Mouse (Mus musculus) urinary bladder, postnatal 36 days (tissue): ENCODE data around the gene Ldlr.
A peak's percentile ranks its signal among the peaks of the same experiment; 100 is the strongest.
"Not testable (repeated sequence)": the region's sequence is repeated elsewhere in the genome, so short reads cannot be mapped to it uniquely, and the experiment has no call there.

Experiments used
- DNase-seq, 2 experiments: peaks; one replicate each; pipeline ENCODE4 v3.0.0; 2022; ENCODE audit warnings: low spot score in 2 of 2, mixed read lengths in 1 of 2

Gene Ldlr

DNA sequence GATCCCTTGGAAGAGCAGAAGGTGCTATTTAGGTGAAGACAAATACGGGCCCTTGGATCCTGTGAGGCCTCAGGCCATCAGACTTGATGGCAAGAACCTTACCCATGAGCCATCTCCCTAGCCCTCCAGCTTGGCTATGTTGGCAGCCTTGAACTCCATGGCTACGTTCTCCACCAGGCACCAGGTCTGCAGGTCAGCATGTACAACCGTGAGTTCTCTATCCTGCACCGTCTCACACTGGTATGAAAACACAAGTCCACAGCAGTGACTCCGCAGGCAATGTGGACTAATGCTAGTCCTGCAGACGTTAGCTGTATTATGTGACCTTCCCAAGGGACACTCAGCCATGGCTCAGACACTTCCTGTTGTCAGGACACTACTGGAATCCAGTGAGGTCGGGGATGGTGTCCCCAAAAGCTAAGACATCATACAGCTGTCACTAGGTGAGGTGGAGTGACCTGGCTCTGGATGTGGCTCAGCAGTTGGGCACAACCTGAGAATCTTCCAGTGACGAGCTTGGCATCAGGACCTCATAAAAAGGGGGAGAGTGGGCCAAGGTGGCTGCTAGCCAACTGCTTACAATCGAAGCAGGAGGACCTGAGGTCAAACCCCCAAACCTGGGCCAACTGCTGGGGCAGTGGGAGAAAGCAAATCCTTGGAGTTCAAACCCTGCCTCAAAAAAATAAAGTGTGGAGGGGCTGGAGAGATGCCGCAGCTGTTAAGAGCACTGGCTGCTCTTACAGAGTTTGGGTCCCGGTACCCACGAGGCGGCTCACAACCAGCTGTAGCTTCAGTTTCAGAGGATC lies 31.4 kb downstream of the Ldlr start:
- DNase-seq = no peak

DNA sequence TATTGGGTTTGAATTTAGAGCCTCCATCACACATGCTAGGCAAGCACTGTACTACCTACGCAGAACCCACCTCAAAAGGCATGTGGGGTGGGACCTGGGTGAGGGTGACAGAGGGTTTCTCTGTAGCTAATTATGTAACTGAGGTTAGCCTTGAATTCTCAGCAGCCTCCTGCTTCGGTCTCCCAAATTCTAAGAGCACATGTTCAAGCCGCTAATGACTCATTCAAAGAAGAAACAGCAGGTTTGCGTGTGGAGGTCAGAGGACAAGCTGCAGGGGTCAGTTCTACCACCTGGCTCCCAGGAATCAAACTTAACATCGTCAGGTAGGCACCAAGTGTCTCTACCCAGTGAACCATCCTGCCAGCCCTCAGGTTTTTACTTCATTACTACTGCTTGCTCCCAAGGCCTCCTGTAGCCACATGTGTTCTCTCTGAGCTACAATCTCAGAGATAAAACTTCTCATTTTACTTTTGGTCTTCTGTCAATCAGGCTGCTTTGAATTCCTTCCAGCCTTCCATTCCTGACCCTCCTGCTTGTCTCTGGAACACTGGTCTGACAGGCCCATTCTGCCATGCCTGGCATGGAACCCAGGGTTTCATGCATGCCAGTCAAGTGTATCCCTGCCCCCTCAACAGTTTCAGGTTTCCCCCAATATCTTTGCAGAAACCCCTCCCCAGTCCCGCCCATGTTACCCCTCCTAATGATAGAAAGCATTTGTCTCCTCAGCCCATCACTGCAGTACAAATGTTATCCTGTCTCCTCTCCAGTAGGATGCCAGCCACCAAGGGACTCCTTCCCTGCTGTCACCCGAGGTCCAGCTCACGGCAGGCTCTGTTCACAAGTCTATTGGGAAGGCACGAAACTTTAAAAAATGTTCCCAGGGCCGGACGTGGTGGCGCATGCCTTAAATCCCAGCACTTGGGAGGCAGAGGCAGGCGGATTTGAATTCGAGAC lies 35.6 kb downstream of the Ldlr start:
- DNase-seq = no peak

DNA sequence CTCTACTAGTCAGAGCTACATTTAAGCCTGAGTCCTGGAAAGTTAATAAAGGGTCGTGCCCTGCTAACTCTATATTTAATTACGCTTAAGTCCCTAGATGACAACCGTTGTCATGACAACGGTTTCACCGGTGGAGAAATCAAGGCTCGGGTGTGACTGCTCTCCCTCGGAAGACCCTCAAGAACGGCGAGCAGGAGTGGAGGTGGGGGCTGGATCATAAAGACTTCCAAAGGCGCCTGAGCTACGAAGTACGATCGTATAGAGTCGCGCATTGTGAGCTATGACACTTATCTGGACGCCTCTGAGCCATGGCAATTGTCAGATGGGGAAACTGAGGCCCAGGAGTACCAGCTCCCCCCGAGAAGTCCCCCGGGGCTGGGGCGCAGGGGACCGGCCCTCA lies 36.4 kb downstream of the Ldlr start:
- DNase-seq = no peak

DNA sequence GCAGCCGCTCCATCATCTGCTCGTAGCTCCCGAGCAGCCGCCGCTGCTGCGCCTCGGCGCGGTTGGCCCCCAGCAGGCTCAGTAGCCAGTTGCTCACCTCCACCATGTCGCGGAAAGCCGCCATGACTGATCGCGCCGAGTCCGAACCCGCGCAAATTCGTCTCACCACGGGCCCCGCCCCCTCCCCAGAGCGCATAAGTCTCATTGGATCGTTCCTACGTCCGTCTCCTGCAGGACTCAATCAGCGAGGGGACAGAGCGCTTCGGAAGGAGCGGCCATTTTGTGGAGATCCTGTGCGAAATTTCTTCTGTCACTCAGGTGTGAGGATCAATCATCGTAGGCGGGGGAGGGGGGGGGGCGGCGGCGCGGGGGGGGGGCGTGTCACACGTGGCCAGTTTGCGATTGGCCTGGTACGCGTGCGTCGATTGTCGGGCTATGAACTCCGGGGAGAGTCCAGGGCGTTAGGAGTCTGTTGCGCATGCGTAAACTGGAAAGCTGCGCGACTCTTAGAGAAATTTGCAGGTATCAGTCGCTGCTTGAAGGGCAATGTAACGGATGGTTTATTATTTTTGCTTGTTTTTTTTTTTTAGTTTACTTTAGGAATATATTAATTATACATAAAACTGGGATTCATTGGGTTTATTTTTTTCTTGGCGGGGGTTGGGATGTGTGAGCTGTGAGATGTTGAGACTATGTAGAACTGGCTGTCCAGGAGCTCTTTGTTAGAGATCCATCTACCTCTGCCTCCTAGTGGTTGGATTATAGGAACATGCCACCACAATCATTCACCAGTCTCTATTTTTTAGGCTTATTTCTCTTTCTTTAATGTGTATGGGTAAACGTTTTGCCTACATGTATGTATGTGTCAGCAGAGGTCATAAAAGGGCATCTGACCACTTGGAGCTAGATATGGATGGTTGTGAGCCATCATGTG lies 37.1 kb downstream of the Ldlr start, which contains the start of gene Spc24:
Spc24 (minus strand) TSS at position 149 of the 934 bp plus-strand sequence.
- peak; percentile 92 to 95 for DNase-seq

DNA sequence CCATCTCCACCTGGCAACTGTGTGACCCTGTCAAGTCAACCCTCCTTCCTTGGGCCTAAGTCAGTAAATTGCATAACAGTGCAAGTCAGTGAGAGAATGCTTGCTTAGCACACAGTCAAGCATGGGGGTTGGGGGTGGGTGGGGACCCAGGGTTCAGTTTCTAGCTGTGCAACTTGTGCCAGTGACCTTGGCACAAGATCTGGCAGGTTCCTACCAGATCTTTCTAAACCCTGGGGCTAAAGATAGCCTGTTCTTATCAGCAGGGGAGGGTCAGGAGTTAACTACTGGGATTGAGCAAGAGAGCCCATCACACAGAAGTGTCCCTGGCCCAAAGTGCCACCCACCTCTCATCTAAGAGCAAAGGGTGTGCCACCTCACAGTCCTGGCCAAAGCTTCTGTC lies 38.9 kb downstream of the Ldlr start:
- peak in 1 of 2 experiments; percentile 51 for DNase-seq

DNA sequence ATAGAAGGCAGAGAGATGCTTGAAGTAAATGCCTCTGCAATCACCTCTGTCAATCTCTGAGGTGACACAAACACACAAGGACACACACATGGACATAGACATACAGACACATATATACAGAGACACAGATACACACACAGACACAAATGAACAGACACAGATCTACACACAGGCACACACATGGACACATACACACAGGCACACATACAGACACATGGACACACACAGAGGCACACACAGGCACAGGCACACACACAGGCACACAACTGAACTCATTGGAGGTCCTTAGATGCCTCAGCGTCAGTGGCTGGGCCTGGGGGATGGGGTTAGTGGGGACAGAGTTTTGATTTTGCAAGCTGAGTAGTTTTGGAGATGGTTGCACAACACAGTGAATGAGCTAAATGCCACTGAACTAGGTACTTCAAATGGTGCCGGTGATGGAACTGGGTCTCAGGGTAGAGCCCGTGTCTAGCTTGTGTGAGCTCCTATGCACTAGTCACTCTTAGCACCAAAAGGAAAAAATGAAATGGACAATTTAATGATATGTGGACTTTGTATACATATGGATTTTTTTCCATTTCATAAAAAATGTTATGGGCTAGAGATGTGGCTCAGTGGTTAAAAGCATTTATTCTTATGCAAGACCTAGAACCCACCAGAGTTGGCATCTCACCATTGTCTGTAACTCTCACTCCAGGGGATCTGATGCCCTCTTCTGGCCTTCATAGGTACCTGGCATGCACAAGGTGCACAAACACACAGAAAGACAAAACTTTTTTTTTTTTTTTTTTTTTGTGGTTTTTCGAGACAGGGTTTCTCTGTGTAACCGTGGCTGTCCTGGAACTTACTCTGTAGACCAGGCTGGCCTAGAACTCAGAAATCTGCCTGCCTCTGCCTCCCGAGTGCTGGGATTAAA lies 41.1 kb downstream of the Ldlr start:
- DNase-seq = no peak

DNA sequence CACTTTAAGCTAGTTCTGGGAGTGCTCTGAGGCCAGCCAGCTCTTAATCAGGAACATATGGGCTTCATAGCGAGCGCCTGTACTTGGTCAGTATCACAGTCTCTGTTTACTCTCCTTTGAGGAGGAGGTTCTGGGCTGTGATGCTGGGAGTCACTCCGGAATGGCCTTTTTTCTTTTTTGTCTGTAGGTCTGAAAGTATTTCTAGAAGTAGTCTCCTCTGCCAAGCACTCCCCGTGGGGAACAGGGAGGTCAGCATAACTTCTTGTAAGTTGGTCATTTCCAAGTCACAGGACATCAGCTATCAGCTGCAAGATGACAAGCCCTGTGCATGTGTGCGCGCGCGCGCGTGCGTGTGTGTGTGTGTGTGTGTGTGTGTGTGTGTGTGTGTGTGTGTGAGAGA lies 44.6 kb downstream of the Ldlr start:
- peak in 1 of 2 experiments; percentile 54 for DNase-seq

DNA sequence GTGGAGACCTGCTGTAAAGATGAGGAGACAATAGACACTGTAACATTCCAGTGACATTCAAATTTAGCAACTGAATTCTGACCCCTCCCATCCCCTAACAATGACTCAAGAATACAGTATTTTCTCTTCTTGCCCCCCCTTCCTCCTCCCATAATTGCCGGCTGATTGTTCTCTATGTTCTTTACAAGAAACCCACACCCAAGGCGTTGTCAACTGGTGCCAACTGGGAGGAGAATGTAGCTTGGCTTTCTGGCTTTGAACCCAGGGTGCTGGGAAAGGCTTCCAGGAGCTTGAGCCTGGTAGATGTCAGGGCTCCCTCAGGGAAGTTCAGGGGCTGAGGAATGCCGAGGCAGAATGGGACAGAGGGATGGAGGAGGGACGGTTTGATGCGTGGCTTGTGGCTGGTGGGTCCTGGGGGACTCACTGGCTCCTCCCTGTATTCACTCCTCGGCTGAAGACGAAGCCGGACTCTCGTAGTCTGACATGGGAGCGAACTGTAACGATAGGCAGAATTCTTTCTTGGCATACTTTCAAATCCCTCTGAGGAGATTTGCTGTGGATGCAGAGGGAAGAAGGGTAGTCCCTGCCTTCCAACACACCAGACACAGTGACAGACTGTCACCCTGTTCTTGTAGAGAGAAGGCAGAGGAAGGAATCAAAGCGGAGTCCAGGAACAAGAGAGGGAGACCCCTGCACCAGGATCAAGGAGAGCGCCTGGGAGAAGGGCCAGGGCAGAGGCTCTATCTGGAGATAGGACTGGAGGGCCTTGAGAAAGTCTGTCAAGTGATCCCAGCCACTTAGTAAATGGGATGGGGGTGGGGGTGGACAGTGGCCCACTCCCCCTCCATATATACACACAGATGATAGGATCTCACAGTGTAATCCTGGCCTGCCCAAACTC lies 45.5 kb downstream of the Ldlr start:
- DNase-seq = peak in 1 of 2 experiments; percentile 37

DNA sequence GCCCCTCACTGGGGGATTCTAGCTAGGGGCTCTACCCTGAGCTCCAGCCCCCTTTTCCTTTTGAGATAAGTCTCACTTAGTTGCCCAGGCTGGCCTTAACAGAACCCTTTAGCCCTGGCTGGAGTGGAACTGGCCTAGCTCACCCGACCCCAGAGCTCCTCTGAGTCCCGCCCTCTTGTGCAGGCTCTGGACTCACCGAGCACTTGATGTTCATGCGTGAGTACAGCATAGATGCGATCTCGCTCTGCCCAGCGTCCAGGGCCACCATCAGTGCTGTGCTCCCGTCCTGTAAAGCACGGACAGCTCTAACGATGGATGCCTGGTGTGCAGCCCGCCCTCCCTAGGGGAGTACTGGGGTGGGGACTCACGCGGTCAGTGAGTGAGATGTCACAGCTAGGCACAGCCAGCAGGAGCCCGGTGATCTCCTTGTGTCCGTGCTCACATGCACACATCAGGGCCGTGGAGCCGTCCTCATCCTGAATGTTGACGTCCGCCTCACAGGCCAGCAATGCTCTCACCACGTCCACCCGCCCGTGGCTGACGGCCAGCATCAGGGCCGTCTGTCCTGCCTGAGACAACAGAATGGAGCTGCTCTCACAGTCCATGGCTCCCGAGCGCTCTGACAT lies 46.4 kb downstream of the Ldlr start:
- DNase-seq = no peak

DNA sequence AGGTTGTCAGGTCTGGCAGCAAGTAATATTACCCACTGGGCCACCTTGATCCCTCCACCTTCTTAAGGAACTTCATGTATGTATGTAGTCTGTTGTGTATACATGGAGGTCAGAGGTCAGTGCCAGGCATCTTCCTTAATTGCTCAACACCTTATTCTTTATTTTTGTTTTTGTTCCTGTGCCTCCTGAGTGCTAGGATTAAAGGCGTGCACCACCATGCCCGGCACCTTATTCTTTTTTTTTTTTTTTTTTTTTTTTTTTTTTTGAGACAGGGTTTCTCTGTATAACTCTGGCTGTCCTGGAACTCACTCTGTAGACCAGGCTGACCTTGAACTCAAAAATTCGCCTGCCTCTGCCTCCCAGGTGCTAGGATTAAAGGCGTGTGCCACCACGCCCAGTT lies 50.1 kb downstream of the Ldlr start:
- not testable (repeated sequence) for DNase-seq

DNA sequence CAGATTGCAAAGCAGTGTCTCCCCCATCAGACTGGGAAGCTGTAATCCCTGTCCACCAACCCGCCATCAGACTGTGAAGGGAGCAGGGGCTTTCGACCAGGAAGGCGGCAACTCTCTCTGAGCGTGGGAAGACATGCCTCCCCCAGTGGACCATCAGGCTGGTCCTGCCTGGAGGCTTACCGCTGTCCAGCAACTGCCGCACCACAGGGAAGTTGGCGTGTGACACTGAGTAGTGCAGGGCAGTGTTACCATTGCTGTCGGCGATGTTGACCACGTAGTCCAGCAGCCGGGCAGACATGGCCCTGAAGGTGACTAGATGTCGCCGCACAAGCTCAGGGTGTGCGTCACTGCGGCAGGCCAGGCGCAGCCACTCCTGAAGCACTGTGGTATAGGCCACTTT lies 51.1 kb downstream of the Ldlr start:
- DNase-seq = no peak

DNA sequence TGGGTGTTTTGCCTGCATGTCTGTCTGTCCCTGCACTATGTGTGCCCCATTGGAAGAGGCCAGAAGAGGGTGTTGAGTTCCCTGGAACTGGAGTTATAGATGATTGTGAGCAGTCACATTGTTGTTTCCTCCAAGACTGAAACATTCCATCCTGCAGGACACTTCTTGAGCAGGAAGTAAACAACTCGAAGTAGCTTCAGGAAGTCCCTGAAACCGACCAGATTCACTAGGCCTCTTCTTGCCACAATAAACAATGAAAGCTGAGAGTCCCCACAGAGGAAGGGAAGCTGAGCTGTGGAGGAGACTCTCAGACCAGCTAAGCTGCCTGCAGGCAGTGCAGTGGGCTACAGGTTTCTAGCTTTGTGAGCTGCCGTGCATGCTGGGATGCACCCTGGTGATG lies 54.4 kb downstream of the Ldlr start:
- DNase-seq = no peak

DNA sequence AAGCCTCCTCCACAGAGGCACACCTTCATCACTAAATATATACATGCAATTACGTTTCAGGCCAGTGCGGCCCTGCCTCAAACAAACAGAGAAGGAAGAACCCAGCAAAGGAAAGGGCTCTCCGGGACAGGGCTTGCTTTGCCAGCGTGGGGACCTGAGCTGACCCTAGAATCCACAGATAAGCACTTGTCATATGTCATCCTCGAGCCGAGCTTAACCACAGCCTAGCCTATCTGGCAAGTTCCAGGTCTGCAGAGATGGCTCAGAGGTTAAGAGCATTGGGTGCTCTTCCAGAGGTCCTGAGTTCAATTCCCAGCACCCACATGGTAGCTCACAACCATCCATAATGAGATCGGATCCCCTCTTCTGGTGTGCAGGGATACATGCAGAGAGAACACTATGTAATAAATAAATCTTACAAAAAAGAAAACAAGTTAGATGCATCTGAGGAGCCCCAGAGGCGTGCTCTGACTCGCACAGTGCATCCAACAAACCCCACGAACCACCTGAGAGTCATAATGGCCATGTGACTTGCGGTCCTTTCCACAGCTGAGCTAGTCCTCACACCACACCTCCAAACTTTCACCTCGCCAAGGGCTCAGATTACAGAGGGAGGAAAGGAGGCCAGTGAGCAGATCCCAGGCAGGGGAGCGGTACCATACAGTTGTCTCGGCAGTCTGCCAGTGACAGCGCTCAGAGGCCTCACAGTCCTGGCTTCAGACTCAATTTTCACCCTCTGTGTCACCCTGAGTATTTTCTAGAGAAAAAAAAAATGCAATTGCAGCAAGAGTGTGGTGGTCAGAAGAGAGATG lies 58.6 kb downstream of the Ldlr start:
- DNase-seq = peak in 1 of 2 experiments; percentile 58

DNA sequence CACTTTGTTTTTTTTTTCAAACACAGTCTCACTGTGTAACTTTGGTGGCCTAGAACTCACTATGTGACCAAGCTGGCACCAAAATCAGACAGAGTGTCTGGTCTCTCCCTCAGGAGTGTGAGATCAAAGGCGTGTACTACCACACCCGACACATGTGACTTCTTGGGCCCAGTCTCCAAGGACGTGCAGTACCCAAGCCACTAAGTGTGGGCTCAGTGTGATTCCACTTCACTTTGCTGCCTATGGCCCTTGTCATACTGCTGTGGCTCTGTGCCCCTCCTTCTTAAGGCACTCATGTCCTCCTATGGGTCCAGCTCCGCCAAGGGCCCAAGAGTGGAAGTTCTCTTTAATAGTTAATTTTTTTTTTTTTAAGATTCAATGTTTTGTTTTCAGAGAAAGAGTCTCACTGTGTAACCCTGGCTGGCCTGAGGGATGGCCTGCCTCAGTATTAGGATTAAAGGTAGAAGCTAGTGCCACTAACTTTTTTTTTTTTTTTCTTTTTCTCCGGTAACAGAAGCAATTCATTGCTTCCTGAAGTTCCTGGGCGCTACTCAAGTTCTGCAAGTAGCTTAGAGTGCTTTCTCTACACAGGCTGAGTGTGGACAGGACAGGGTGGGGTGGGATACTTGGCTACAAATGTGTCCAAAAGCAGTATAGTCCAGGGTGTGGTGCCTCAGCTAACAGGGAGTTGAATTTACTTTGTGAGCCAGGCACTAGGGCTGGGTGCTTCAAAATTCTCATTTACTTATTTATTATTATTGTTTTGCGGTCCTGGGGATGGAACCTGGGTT lies 61.4 kb downstream of the Ldlr start:
- DNase-seq = no peak

DNA sequence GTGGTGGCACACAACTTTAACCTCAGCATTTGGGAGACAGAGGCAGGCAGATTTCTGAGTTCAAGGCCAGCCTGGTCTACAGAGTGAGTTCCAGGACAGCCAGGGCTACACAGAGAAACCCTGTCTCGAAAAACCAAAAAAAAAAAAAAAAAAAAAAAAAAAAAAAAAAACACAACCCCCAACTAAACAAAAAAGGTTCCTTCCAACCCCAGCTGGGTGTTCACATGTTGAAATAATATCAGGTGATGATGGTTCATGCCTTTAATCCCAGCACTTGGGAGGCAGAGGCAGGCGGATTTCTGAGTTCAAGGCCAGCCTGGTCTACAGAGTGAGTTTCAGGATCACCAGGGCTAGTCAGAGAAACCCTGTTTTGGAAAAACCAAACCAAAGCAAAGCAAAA lies 63.0 kb downstream of the Ldlr start:
- not testable (repeated sequence) for DNase-seq

DNA sequence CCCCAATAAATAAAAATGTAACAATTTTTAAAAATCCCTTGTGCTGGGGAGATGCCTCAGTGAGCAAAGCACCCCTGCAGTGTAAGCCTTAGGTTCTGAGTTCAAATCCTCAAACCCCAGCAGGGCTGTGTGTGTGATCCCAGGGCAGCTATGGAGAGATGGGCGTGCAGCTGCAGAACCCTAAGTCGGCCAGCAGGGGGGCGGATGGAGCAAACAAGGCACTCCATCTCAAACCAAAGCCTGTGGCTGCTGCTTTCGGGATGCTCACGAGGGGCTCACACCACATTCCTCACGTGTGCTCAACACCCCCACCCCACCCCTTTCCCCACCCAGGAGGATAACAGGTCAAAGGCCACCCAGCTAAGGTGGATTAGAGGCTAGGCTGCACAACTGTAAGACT lies 63.6 kb downstream of the Ldlr start:
- peak; percentile 56 to 68 for DNase-seq

DNA sequence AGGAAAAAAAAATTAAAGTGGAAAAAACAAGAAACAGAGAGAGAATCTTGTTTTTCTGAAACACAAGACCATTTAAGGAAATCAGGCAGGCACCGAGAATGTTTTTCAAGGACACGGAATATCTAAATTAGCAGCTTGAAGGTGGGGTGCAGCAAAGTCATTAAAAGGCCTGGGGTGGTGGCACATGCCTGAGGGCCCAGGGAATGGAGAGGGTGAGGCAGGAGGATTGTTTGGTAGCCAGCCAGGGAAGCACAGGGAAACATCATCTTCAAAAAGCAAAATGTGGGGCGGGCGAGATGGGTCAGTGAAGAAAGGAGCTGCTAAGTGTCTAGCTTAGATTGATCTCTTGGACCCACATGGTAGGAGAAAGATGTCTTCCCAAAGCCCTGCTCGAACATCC lies 64.4 kb downstream of the Ldlr start:
- DNase-seq = no peak
